Mouse (Mus musculus): ENCODE measurements at regions not wholly inside any gene's neighbourhood (a gene's known extent, or its start where the extent isn't known, plus 50 kb on each side); places are given as distances from the start of the nearest gene placed in this dataset.

DNA sequence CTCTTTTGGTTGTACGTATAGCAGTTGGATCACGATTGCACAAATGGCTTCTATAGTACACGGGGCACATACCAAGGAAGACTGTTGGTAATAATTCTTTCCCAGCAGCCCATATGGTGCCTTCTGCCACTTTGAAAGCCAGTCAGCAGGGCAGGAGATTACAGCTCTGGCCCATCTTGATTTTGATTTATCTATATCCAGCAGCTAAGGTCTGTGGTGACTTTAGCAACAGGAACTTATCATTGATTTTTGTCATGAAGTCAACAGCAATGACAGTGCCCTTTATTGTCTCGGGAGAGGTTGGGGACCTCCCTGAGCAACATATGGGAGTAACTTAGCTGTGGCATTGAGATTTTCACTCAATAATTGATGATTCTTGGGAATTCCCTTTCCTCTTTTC is 64.1 kb upstream of the Tab2 start:
- DNase-seq (ENCODE audit: low spot score in 2 of 2), result no peak

- DNase-seq (ENCODE audit: low spot score in 2 of 2), result no peak
These were observed 62.4 kb upstream of the Tab2 start for GRCm38 (mm10) chr10:8018229-8019026.

DNA sequence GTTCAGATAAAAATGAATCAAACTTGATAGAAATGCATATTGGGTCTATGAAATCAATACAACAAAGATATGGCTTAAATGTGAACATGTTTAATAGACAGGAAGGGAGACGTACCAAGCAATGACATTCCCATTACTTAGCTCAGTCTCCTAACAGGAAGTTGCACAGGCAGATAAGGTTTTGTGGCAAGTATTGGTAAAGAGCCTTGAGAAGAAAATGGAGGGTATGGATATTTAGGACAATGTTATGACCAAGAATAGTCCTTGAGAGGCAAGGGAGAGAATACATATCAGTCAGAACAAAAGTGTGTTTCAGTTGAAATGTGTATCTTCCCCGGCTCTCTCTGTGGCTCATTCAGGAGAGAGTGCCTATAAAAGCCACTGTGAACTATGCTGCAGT is 60.7 kb upstream of the Tab2 start:
- DNase-seq (ENCODE audit: low spot score in 2 of 2), result no peak

DNA sequence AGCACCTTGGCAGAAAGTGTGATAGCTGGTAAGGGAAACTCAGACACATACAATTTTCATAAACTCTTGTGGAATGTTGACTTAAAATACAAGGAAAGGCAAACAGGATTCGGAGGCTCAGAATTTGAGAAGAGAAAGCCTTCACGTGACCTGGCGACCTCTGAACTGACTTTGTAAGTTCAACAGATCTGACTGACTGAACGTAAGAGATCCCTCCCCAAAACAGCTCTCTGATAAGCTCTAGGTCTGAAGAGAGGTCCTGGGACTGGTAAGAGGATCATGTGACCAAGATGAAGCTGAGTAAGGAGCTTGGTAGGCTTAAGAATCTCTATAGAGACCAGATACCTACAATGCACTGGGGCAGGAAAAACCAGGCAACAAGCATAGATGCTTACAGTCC is 55.7 kb upstream of the Tab2 start:
- no peak for DNase-seq (ENCODE audit: low spot score in 2 of 2)

- no peak for DNase-seq (ENCODE audit: low spot score in 2 of 2)
These were observed 55.1 kb upstream of the Tab2 start for GRCm38 (mm10) chr10:8011138-8011537.

- no peak for DNase-seq (ENCODE audit: low spot score in 2 of 2)
These were observed 53.8 kb upstream of the Tab2 start for GRCm38 (mm10) chr10:8009855-8010254.

DNA sequence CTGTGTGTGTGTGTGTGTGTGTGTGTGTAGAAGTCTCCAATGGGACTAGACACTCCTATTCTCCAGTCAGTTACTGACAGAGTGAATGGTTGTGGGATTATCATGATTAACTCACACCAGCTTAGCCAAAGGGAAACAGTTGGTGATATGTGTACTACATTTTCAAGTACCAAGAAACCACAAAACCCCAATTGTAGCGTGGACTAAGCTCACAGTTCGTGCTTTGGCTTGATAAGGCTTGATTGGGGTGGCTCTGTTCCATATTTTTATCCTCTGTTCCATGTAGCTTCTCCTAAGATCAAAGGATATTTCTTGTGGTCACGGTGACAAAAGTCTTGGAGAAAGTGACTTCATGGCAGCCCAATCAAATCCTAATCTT is 51.9 kb upstream of the Tab2 start:
- DNase-seq (ENCODE audit: low spot score in 2 of 2), result no peak

GRCm38 (mm10) chr10:8007286-8007989 is 51.4 kb upstream of the Tab2 start:
- DNase-seq (ENCODE audit: low spot score in 2 of 2), result no peak
